In the genomic region with DNA sequence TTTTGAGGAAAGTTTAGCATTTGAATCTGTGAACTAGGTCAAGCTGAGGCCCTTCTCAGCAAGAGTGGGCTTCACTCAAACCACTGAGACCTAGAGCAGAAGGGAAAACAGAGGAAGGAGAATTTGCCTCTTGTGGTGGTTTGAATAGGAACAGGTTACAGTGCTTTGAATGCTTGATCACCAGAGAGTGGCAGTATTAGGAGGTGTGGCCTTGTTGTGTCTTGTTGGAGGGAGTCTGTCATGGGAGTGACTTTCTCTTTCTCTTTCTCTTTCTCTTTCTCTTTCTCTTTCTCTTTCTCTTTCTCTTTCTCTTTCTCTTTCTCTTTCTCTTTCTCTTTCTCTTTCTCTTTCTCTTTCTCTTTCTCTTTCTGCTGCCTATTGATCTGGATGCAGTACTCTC, we compare ENCODE assay signal across 18 mouse cellular contexts.
DNase-seq lines count a peak whose midpoint lies in the region; ATAC-seq and TF ChIP-seq lines count a peak whose summit lies in the region.
"Had no signal": no experiment of that assay in that cellular context is flagged by ENCODE, and none has a peak within 500 bp of the region (broad histone marks: within the 10 kb centered on the region; RNA-seq: fewer than 3 reads in every experiment).

No protein-coding gene starts in this region.

- H3K27me3 ChIP-seq in G1E (ENCODE audit: insufficient read depth, low read length) = no peaks in the 10 kb centered on the region
- no peaks in the 10 kb centered on the region for H3K27me3 ChIP-seq in splenic B cell, adult 2 months (ENCODE audit: control insufficient read depth, insufficient read depth, low read length, poor library complexity, severe bottlenecking)
- H3K27me3 ChIP-seq in embryonic facial prominence, embryonic 10.5 days (replicated peaks; ENCODE audit: low read depth, poor library complexity, severe bottlenecking) = no peaks in the 10 kb centered on the region
- H3K27me3 ChIP-seq: forebrain, embryonic 13.5 days; heart, embryonic 12.5 days; hindbrain, embryonic 15.5 days; Patski had no signal

- DNase-seq in 416B (ENCODE audit: low read depth) = peak; percentile 20
- DNase-seq in G1E (ENCODE audit: low spot score) = no peak
- DNase-seq in splenic B cell, adult 2 months (ENCODE audit: low read depth, low spot score) = peak; percentile 13
- no peak for DNase-seq in spleen, adult 12 weeks (ENCODE audit: low spot score)
- no peak for DNase-seq in embryonic facial prominence, embryonic 10.5 days (ENCODE audit: low spot score)
- no peak for DNase-seq in gastrocnemius, postnatal 25 days
- DNase-seq: adrenal gland, adult 8-10 months; adrenal gland, postnatal 36 days; cerebellum, adult 2 months; cerebellum, postnatal 25 days; forebrain, postnatal 0 days; gastrocnemius, postnatal 14 days had no signal

- no peaks in the 10 kb centered on the region for H3K9me3 ChIP-seq in G1E (replicated peaks)
- no peaks in the 10 kb centered on the region for H3K9me3 ChIP-seq in embryonic facial prominence, embryonic 10.5 days
- H3K9me3 ChIP-seq: forebrain, embryonic 13.5 days; hindbrain, embryonic 10.5 days; hindbrain, embryonic 15.5 days had no signal

- no peak overlapping the region; the same call in 1 of the 2 replicates for H3K4me3 ChIP-seq in G1E (ENCODE audit: low read depth, low read length)
- H3K4me3 ChIP-seq in embryonic facial prominence, embryonic 10.5 days = no peak overlapping the region
- H3K4me3 ChIP-seq: forebrain, embryonic 13.5 days; heart, embryonic 12.5 days; hindbrain, embryonic 10.5 days; hindbrain, embryonic 15.5 days had no signal

- peaks cover 5% of the 10 kb centered on the region for H3K4me1 ChIP-seq in G1E (ENCODE audit: insufficient read depth, low read depth, low read length)
- H3K4me1 ChIP-seq in embryonic facial prominence, embryonic 10.5 days = no peaks in the 10 kb centered on the region
- H3K4me1 ChIP-seq: forebrain, embryonic 13.5 days; heart, embryonic 12.5 days; hindbrain, embryonic 10.5 days; hindbrain, embryonic 15.5 days had no signal

- H3K27ac ChIP-seq in embryonic facial prominence, embryonic 10.5 days (replicated peaks) = no peak overlapping the region
- H3K27ac ChIP-seq: forebrain, embryonic 13.5 days; hindbrain, embryonic 10.5 days; hindbrain, embryonic 15.5 days had no signal

- peak; percentile 36; the same call in 1 of the 2 replicates for ATAC-seq in G1E (ENCODE audit: extremely low read depth, insufficient number of reproducible peaks, low FRiP score, poor library complexity, severe bottlenecking)
- peak; percentile 48 for ATAC-seq in inflammation-experienced regulatory T-cells, adult 6 months
- ATAC-seq: forebrain, embryonic 13.5 days; forebrain, postnatal 0 days; Patski had no signal

- H3K36me3 ChIP-seq in G1E (replicated peaks) = no peaks in the 10 kb centered on the region
- no peaks in the 10 kb centered on the region for H3K36me3 ChIP-seq in splenic B cell, adult 2 months (ENCODE audit: control insufficient read depth, insufficient read depth, low read length, poor library complexity, severe bottlenecking)
- H3K36me3 ChIP-seq in embryonic facial prominence, embryonic 10.5 days (replicated peaks) = no peaks in the 10 kb centered on the region
- H3K36me3 ChIP-seq: heart, embryonic 12.5 days; hindbrain, embryonic 10.5 days; hindbrain, embryonic 15.5 days had no signal

- TF ChIP-seq CTCF in G1E (IDR thresholded peaks at IDR 0.05; ENCODE audit: low read depth, low read length) = no peak

Comparison
In these comparisons a context has a peak if more than half of its experiments do, and no peak if none do; other contexts are left out.
1. DNase-seq: peak in 416B (single experiment) and splenic B cell, adult 2 months (single experiment); none in G1E (single experiment), spleen, adult 12 weeks (single experiment), embryonic facial prominence, embryonic 10.5 days (single experiment) and gastrocnemius, postnatal 25 days (single experiment).